Mouse (Mus musculus): ENCODE results near the gene Col12a1. TPM values are rescaled to one million over a fixed set of nuclear protein-coding genes. Genes with fewer than 3 reads are reported as not detected.

The Col12a1 gene
- polyA plus RNA-seq, 1 experiment from 2014 or later, result 15.1 TPM

DNA sequence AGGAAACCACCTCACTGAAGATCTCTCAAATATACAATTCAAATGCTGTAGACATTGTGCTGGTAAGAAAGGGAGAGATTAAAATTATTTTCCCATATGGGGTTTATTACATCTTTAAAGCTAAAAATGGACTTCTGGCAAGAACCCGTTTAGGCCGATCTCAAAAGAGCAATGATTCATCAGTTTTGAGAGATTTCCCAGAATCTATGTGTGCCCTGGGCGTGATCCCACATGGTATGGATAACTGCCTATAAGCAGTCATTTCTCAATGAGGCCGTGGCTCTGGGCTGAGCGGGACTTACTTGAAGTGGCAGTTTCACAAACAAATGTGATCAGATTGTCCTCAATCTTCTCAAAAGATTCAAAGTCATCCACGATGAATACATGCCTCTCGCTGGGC lies 87.4 kb downstream of the Col12a1 start:
- no peaks in the 10 kb centered on the region for H3K27me3 ChIP-seq (replicated peaks)
- H3K27ac ChIP-seq (ENCODE audit: poor library complexity, severe bottlenecking), result no peak overlapping the region
- no peak overlapping the region for H3K4me2 ChIP-seq
- H3K4me3 ChIP-seq, result no peak overlapping the region
- no peaks in the 10 kb centered on the region; the same call in 1 of the 2 replicates for H3K36me3 ChIP-seq
- no peak for ATAC-seq (ENCODE audit: insufficient number of reproducible peaks, low FRiP score)
- H3K9ac ChIP-seq, result no peak overlapping the region
- H3K9me3 ChIP-seq (replicated peaks), result no peaks in the 10 kb centered on the region
- 85% methylated on average over 7 of the region's 7 CpGs for WGBS
- H3K4me1 ChIP-seq (replicated peaks), result no peaks in the 10 kb centered on the region

DNA sequence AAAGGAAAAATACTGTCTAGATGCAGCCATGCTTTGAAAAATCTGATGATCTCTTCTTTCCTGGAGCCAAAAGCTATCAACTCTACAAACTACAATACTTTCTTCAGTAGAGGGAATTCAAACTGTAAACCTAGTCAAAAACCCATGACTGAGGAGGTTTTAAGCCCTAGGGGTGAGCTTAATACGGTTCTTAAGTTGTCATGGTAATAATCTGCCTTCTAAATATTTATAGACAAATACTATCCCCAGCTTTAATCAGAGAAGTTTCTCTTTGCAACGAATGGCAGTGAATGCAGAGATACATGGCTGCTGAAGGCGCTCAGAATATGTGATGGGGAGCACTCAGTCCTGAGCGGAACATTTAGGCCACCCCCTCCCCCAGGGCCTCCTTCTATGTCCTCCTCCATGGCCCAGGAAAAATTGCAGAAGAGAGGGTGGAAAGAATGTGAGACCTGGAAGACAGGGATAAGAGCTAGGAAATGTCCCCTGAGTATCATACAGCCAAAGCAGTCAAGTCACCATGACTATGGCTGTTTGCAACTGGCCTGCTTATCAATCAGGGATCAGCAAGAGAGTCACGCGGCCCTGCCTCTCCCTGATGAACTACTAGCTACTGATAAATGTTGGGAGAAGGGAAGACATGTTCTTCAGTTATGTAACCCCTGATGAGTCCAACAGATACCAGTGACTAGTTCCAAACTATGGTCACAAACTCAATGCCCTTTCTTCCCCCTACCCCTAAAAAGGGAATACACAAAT lies 99.6 kb downstream of the Col12a1 start:
- WGBS, result 59% methylated on average over 6 of the region's 6 CpGs
- Histone ChIP-seq H3K27me3 (replicated peaks) (no peaks in the 10 kb centered on the region), H3K27ac (ENCODE audit: poor library complexity, severe bottlenecking) (no peak overlapping the region), H3K4me1 (replicated peaks) (peaks cover 15% of the 10 kb centered on the region), H3K4me2 (no peak overlapping the region), H3K9ac (no peak overlapping the region), H3K9me3 (replicated peaks) (no peaks in the 10 kb centered on the region), H3K36me3 (0 out of 2 replicates have a peak, but pooled peaks cover under 1% of the 10 kb centered on the region), H3K4me3 (no peak overlapping the region)
- ATAC-seq (ENCODE audit: insufficient number of reproducible peaks, low FRiP score), result no peak

DNA sequence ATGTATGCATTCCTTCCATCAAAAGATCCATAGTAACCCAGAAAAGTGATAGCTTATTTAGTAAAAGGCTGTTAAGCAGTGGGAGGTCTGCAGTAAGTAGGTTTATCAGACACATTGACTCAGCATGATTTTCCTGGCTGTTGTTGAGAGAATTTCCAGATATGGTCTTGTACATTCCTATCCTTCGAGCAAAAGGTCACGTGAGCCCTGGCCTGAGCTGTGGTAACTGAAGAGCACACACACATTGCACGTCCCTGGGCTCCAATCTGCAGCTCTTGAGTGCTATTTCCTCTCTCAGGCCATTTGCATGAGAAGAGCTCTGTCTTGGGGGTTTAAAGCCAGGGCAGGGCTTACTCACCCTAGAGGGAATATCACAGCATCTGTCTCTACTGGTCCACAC lies 101.3 kb downstream of the Col12a1 start:
- H3K9ac ChIP-seq, result no peak overlapping the region
- peaks cover 15% of the 10 kb centered on the region for H3K4me1 ChIP-seq (replicated peaks)
- H3K27me3 ChIP-seq (replicated peaks), result no peaks in the 10 kb centered on the region
- WGBS, result 5% methylated on average over 3 of the region's 3 CpGs
- peaks cover 3% of the 10 kb centered on the region; the same call in 1 of the 2 replicates for H3K36me3 ChIP-seq
- H3K9me3 ChIP-seq (replicated peaks), result no peaks in the 10 kb centered on the region
- H3K27ac ChIP-seq (ENCODE audit: poor library complexity, severe bottlenecking), result peak overlapping the region; percentile 66
- ATAC-seq (ENCODE audit: insufficient number of reproducible peaks, low FRiP score), result peak; percentile 96
- no peak overlapping the region for H3K4me3 ChIP-seq
- H3K4me2 ChIP-seq, result no peak overlapping the region

DNA sequence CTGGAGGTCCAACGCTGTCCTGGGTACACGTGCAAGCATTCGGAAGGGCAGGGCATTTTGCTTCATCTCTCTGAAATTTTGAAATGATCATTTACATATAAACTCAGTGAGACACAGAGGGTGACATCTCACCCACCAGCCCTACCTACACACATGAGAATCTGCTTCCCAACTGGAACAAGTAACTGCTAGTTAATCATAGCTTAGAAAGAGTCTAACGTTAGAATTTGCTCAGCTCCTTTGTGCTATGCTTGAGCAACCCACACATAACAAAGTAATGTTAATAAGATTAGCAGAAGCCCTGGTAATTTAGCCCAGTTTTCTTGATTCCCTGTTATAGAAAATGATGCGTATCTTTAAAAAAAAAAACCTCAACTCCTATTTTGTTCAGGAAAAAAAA lies 102.6 kb downstream of the Col12a1 start:
- Histone ChIP-seq H3K9me3 (replicated peaks) (no peaks in the 10 kb centered on the region), H3K4me3 (no peak overlapping the region), H3K4me2 (no peak overlapping the region), H3K4me1 (replicated peaks) (peaks cover 11% of the 10 kb centered on the region), H3K36me3 (peaks cover 10% of the 10 kb centered on the region; the same call in 1 of the 2 replicates), H3K9ac (no peak overlapping the region), H3K27ac (ENCODE audit: poor library complexity, severe bottlenecking) (peak overlapping the region; percentile 47; the same call in 1 of the 2 replicates), H3K27me3 (replicated peaks) (0 out of 2 replicates have a peak, but pooled peaks cover 3% of the 10 kb centered on the region)
- 79% methylated on average over 5 of the region's 5 CpGs for WGBS
- ATAC-seq (ENCODE audit: insufficient number of reproducible peaks, low FRiP score), result no peak

DNA sequence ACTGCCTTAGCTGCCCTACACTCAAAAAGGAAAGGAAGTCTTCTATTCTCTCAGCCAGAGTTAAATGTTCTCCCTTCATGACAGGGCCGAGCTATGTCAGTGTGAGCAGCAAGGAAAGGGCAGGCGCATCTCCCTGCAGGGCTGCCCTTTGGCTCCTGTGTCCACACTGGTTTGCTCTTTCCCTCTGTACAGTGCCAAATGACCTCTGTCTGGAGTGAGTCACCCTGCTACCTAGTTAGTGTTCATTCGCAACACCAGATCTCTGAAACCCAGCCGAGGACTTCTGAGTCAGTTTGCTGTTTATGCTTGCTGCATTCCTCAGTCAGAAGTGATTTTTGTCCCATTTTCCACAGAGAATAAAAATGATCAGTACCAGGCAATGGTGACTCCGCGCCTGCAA lies 108.3 kb downstream of the Col12a1 start:
- 69% methylated on average over 6 of the region's 6 CpGs for WGBS

DNA sequence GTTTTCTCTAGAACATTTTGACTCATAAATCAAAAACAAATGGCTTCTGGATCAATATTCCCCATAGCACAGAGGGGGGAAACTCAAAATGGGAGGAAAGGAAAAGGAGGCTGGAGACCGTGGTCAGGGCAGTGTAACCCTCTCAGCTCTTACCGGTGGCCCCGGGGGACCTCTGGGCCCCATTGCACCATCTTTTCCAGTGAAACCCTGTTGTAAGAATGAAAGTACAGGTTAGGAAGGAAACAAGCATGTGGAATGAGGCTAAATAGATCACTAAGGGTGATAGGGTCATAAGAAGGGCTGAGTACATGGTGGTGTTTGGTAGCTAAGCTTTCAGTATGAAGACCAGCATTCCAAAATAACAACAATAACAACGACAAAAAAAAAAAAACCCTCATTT lies 109.0 kb downstream of the Col12a1 start:
- WGBS, result 80% methylated on average over 4 of the region's 4 CpGs
- no peak overlapping the region for H3K9ac ChIP-seq
- H3K27ac ChIP-seq (ENCODE audit: poor library complexity, severe bottlenecking), result no peak overlapping the region
- ATAC-seq (ENCODE audit: insufficient number of reproducible peaks, low FRiP score), result no peak
- H3K36me3 ChIP-seq, result peaks cover 10% of the 10 kb centered on the region; the same call in 1 of the 2 replicates
- H3K4me2 ChIP-seq, result no peak overlapping the region
- H3K9me3 ChIP-seq (replicated peaks), result no peaks in the 10 kb centered on the region
- H3K27me3 ChIP-seq (replicated peaks), result 0 out of 2 replicates have a peak, but pooled peaks cover 3% of the 10 kb centered on the region
- no peak overlapping the region for H3K4me3 ChIP-seq
- H3K4me1 ChIP-seq (replicated peaks), result no peaks in the 10 kb centered on the region

More for the DNA sequence above, 108.3 kb downstream of the Col12a1 start:
- ATAC-seq (ENCODE audit: insufficient number of reproducible peaks, low FRiP score), result no peak
- H3K27me3 ChIP-seq (replicated peaks), result 0 out of 2 replicates have a peak, but pooled peaks cover 3% of the 10 kb centered on the region
- no peaks in the 10 kb centered on the region for H3K9me3 ChIP-seq (replicated peaks)
- H3K9ac ChIP-seq, result no peak overlapping the region
- H3K4me3 ChIP-seq, result no peak overlapping the region
- no peak overlapping the region for H3K27ac ChIP-seq (ENCODE audit: poor library complexity, severe bottlenecking)
- no peak overlapping the region for H3K4me2 ChIP-seq
- H3K4me1 ChIP-seq (replicated peaks), result no peaks in the 10 kb centered on the region
- peaks cover 10% of the 10 kb centered on the region; the same call in 1 of the 2 replicates for H3K36me3 ChIP-seq

DNA sequence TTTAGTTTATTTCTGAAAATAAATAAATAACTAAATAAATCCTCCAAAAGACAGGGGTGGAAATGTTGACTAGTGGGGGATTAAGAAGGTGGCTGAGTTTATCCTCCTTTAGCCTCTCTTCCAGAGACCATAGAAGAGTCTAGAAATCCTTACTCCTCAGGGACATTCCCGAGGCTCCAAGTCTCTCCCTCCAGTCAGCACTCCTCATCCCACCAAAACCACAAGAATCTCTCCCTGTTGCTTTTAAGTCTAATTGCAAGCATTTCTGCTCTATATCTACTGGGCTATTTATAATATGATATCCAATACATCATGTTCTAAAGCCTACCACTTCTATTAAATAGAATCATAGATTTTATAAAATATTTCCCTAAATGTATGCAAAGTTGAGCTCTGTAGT lies 109.8 kb downstream of the Col12a1 start:
- ATAC-seq (ENCODE audit: insufficient number of reproducible peaks, low FRiP score), result no peak
- Histone ChIP-seq H3K9me3 (replicated peaks) (no peaks in the 10 kb centered on the region), H3K27ac (ENCODE audit: poor library complexity, severe bottlenecking) (no peak overlapping the region), H3K4me2 (no peak overlapping the region), H3K4me1 (replicated peaks) (no peaks in the 10 kb centered on the region), H3K27me3 (replicated peaks) (0 out of 2 replicates have a peak, but pooled peaks cover 3% of the 10 kb centered on the region), H3K9ac (no peak overlapping the region), H3K4me3 (no peak overlapping the region), H3K36me3 (peaks cover 10% of the 10 kb centered on the region; the same call in 1 of the 2 replicates)
- 65% methylated on average over 1 of the region's 1 CpGs for WGBS

DNA sequence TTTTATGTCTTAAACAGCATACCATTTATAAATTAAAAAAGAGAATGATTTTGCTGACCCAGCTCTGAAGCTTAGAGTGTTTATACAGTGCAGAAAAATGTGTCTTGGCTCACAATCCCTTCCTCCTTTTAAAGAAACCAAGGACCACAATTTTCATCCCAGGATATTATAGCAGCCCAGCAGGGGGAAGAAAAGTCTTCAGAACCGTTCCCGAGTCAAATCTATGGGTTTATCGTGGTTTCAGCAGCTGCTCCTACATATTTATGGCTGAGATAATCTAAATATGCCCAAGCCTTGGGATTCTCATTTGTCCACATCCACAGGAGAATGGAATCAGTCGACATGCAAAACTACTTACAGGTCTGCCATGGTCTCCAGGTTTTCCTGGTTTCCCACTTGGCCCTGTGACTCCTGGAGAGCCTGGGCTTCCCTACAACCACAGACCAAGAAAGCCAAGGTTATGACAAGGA lies 110.5 kb downstream of the Col12a1 start:
- Histone ChIP-seq H3K4me3 (no peak overlapping the region), H3K4me1 (replicated peaks) (no peaks in the 10 kb centered on the region), H3K9me3 (replicated peaks) (no peaks in the 10 kb centered on the region), H3K36me3 (peaks cover 8% of the 10 kb centered on the region; the same call in 1 of the 2 replicates), H3K9ac (no peak overlapping the region), H3K4me2 (no peak overlapping the region), H3K27me3 (replicated peaks) (0 out of 2 replicates have a peak, but pooled peaks cover 3% of the 10 kb centered on the region), H3K27ac (ENCODE audit: poor library complexity, severe bottlenecking) (no peak overlapping the region)
- WGBS, result 69% methylated on average over 4 of the region's 4 CpGs
- ATAC-seq (ENCODE audit: insufficient number of reproducible peaks, low FRiP score), result no peak

DNA sequence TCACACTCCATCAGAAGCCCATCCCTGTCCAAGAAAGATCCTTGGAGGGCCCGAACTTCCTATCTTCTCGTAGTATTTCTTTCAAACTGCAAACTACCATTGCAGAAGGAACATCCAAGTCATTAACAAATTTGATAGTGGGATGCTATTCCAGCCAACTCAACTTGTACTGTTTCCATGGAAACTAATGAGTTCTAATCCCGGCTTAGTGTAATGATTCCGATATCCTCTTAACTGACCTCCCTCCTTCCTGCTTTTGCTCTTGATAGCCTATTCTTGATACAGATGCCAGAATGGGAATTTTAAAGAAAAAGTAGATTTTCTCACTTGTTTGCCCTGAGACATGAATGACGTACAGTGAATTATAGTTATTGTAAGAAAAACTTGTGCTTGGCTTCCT lies 112.5 kb downstream of the Col12a1 start:
- Histone ChIP-seq H3K9me3 (replicated peaks) (no peaks in the 10 kb centered on the region), H3K4me1 (replicated peaks) (no peaks in the 10 kb centered on the region), H3K36me3 (no peaks in the 10 kb centered on the region), H3K27me3 (replicated peaks) (no peaks in the 10 kb centered on the region), H3K9ac (no peak overlapping the region), H3K4me3 (no peak overlapping the region), H3K27ac (ENCODE audit: poor library complexity, severe bottlenecking) (no peak overlapping the region), H3K4me2 (no peak overlapping the region)
- no peak for ATAC-seq (ENCODE audit: insufficient number of reproducible peaks, low FRiP score)
- 72% methylated on average over 5 of the region's 5 CpGs for WGBS

DNA sequence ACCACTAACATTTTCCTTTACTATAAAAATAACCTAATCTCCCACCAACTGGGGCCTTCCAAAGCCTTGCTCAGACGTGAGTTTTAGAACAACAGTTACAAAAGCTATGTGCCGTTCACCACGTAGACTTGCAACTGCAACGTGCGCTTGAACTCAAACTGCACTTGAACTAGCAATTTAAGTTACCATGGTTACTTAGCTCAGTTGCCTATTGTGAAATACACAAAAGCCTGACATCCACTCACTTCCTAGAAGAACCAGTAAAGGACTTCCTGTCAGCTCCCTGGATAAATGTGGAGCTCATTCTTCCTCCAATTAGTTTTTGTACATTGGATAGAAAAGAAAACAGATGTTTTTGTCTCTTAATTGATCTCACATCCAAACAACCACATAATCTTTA lies 112.9 kb downstream of the Col12a1 start:
- Histone ChIP-seq H3K4me2 (no peak overlapping the region), H3K27me3 (replicated peaks) (no peaks in the 10 kb centered on the region), H3K36me3 (no peaks in the 10 kb centered on the region), H3K4me1 (replicated peaks) (no peaks in the 10 kb centered on the region), H3K4me3 (no peak overlapping the region), H3K27ac (ENCODE audit: poor library complexity, severe bottlenecking) (no peak overlapping the region), H3K9me3 (replicated peaks) (no peaks in the 10 kb centered on the region), H3K9ac (no peak overlapping the region)
- ATAC-seq (ENCODE audit: insufficient number of reproducible peaks, low FRiP score), result no peak
- WGBS, result 77% methylated on average over 5 of the region's 5 CpGs

DNA sequence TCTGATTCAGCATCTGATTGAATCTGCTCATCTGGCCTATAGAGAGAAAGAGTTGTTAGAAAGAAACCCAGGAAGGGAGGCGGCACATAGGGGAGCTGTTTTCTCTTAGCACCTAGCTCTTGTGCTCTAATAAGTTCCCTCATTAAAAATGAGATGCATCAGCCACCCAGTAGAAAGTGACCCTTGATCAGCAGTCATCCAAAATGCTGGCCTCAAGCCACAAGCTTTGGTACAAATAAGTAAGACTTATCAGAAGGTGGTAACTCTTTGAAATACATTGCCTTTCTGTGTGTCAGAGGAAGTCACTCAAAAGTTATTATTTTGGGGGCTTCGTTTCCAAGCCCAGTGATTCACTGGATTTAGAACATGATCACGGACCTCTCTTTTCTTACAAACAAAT lies 114.1 kb downstream of the Col12a1 start:
- ATAC-seq (ENCODE audit: insufficient number of reproducible peaks, low FRiP score), result no peak
- peaks cover 9% of the 10 kb centered on the region; the same call in 1 of the 2 replicates for H3K4me1 ChIP-seq (replicated peaks)

More for the DNA sequence above, 114.1 kb downstream of the Col12a1 start:
- no peak overlapping the region for H3K27ac ChIP-seq (ENCODE audit: poor library complexity, severe bottlenecking)
- no peak overlapping the region for H3K4me3 ChIP-seq
- H3K9ac ChIP-seq, result no peak overlapping the region
- no peaks in the 10 kb centered on the region for H3K27me3 ChIP-seq (replicated peaks)
- no peaks in the 10 kb centered on the region for H3K36me3 ChIP-seq
- no peaks in the 10 kb centered on the region for H3K9me3 ChIP-seq (replicated peaks)
- no peak overlapping the region for H3K4me2 ChIP-seq
- WGBS, result 78% methylated on average over 3 of the region's 3 CpGs
